Mouse (Mus musculus): Measurements from ENCODE around the gene Sirt4. TPM values are rescaled to one million over a fixed set of nuclear protein-coding genes. Genes with fewer than 3 reads are reported as not detected.
"Not testable (repeated sequence)": the region's sequence is repeated elsewhere in the genome, so short reads cannot be mapped to it uniquely, and the experiment has no call there.

Sirt4 gene
- polyA plus RNA-seq, 1 experiment from 2014 or later: 14.5 TPM

DNA sequence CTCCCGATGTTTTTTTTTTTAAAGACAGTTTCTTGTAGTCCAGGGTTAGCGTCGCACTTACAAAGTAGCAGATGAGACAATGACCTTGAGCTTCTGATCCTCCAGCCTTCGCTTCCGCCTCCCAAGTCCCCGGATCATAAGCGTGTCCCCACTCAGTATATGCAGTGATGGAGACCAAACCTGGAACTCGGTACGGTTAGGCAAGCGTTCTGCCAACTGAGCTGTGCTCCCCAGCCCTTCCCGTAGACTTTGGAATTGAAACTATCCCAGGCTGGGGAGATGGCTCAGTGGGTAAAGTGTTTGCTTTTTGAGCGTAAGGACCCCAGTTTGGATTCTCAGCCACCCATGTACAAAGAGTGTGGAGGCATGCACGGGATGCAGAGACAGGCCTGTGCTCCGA lies 28.7 kb upstream of the Sirt4 start:
- WGBS: 98% methylated on average over 14 of the region's 14 CpGs
- H3K9me3 ChIP-seq: no peaks in the 10 kb centered on the region
- 0 out of 2 replicates have a peak overlapping the region, but pooled peaks have one; percentile 4 for H3K27ac ChIP-seq (replicated peaks)
- DNase-seq (ENCODE audit: low spot score): no peak
- H3K36me3 ChIP-seq (replicated peaks): peaks cover 47% of the 10 kb centered on the region
- H3K27me3 ChIP-seq (replicated peaks; ENCODE audit: low read depth, poor library complexity, severe bottlenecking): no peaks in the 10 kb centered on the region
- H3K4me1 ChIP-seq: peaks cover 64% of the 10 kb centered on the region
- no peak overlapping the region for H3K4me3 ChIP-seq

GRCm38 (mm10) chr5:115512375-115512774 lies 27.9 kb upstream of the Sirt4 start:
- peaks cover 73% of the 10 kb centered on the region for H3K4me1 ChIP-seq
- no peaks in the 10 kb centered on the region for H3K9me3 ChIP-seq
- no peak overlapping the region for H3K27ac ChIP-seq (replicated peaks)
- WGBS: 92% methylated on average over 7 of the region's 7 CpGs
- H3K36me3 ChIP-seq (replicated peaks): peaks cover 41% of the 10 kb centered on the region
- no peaks in the 10 kb centered on the region for H3K27me3 ChIP-seq (replicated peaks; ENCODE audit: low read depth, poor library complexity, severe bottlenecking)
- DNase-seq (ENCODE audit: low spot score): no peak
- H3K4me3 ChIP-seq: no peak overlapping the region

DNA sequence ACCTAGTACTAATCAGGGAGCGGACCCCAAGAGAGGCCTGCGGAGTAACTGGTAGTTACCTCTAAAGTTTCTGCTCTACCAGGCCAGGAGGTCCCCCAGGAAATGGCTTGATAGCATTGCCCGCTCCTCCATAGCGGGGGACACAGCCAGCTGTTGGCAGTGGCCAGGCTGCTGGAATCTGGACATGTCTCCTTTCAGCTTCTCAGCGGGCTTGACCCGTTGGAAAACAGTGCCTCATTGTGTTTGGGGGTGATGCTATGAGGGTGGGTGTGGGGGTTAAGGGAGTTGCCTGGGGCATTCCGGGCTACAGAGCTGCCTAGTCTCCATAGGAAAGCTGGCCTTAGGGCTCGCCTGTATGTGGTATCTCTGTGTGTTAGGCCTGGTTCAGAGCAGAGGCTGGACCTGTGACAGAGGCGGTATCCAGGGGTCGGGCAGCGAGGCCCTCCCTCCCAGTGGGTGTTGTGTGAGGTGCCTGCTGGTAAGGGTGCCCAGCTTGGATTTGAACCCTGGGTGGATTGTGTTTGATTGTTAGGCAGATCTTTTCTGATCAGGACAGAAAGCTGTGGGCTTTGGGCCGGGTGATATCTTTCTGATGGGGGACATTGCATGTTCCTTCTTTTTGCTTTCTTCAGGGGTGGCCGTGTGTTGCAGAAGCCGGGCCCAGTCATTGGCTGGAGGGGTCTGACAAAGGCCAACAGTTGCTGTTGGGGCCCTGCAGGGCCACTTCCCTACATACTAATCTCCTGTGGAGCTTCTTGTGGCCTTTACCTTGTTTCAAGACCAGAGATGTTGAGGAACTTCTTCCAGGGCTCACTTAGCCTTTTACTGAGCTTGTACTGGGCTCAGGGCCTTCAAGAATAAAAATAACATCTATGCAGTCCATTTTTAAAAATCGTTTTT lies 25.5 kb upstream of the Sirt4 start:
- 51% methylated on average over 15 of the region's 15 CpGs for WGBS
- H3K27me3 ChIP-seq (replicated peaks; ENCODE audit: low read depth, poor library complexity, severe bottlenecking): no peaks in the 10 kb centered on the region
- H3K36me3 ChIP-seq (replicated peaks): peaks cover 23% of the 10 kb centered on the region
- H3K27ac ChIP-seq (replicated peaks): peak overlapping the region; percentile 32
- H3K4me3 ChIP-seq: peak overlapping the region; percentile 91
- peak; percentile 49 for DNase-seq (ENCODE audit: low spot score)
- H3K4me1 ChIP-seq: peaks cover 70% of the 10 kb centered on the region
- H3K9me3 ChIP-seq: no peaks in the 10 kb centered on the region

DNA sequence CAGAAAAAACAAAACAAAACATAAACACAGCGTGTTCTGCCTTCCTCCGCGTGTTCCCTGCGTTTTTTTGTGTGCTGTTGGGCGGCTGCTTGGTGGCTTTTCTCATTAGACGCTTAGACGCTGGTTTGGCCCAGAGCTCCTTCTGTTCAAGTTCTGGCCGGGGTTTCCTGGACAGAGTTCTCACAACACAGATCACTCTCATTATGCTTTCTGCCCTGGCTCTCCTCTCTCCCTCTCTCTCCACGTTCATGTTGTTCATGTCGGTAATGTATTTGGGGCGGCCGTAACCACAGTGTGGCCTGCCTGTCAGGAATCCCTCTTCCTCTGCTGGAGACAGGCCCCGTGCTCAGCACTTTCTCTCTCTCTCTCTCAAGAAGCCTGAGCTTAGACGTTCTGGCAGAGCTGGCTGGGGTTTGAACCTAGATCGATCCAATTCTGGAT lies 24.8 kb upstream of the Sirt4 start:
- no peak for DNase-seq (ENCODE audit: low spot score)
- peak overlapping the region; percentile 91 for H3K4me3 ChIP-seq
- no peaks in the 10 kb centered on the region for H3K27me3 ChIP-seq (replicated peaks; ENCODE audit: low read depth, poor library complexity, severe bottlenecking)
- peaks cover 23% of the 10 kb centered on the region for H3K36me3 ChIP-seq (replicated peaks)
- peak overlapping the region; percentile 32; the same call in 1 of the 2 replicates for H3K27ac ChIP-seq (replicated peaks)
- 32% methylated on average over 15 of the region's 15 CpGs for WGBS
- no peaks in the 10 kb centered on the region for H3K9me3 ChIP-seq
- peaks cover 63% of the 10 kb centered on the region for H3K4me1 ChIP-seq

DNA sequence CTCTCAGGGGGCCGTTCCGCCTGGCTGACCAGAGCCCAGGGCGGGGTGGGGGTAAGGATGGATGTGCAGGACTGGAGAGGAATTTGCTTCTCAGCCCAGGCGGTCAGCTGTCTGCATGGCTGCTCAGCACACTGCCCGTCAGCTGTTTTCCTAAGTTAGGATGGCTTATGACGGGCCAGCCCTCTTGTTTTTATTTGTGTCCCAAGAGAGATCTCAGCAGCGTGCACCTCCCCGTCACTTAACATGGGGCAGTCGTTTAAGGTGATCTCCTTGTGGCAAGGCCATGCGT lies 24.3 kb upstream of the Sirt4 start:
- H3K36me3 ChIP-seq (replicated peaks): peaks cover 23% of the 10 kb centered on the region
- WGBS: 12% methylated on average over 10 of the region's 10 CpGs
- H3K4me3 ChIP-seq: peak overlapping the region; percentile 91
- H3K9me3 ChIP-seq: no peaks in the 10 kb centered on the region
- peaks cover 58% of the 10 kb centered on the region for H3K4me1 ChIP-seq
- H3K27me3 ChIP-seq (replicated peaks; ENCODE audit: low read depth, poor library complexity, severe bottlenecking): no peaks in the 10 kb centered on the region
- peak; percentile 64 for DNase-seq (ENCODE audit: low spot score)
- peak overlapping the region; percentile 90; the same call in 1 of the 2 replicates for H3K27ac ChIP-seq (replicated peaks)

GRCm38 (mm10) chr5:115507981-115508858 lies 23.7 kb upstream of the Sirt4 start:
- WGBS: 41% methylated on average over 18 of the region's 18 CpGs
- peaks cover 54% of the 10 kb centered on the region for H3K4me1 ChIP-seq
- peaks cover 18% of the 10 kb centered on the region for H3K36me3 ChIP-seq (replicated peaks)
- DNase-seq (ENCODE audit: low spot score): no peak
- H3K9me3 ChIP-seq: no peaks in the 10 kb centered on the region
- peak overlapping the region; percentile 91 for H3K4me3 ChIP-seq
- no peaks in the 10 kb centered on the region for H3K27me3 ChIP-seq (replicated peaks; ENCODE audit: low read depth, poor library complexity, severe bottlenecking)
- H3K27ac ChIP-seq (replicated peaks): peak overlapping the region; percentile 90

DNA sequence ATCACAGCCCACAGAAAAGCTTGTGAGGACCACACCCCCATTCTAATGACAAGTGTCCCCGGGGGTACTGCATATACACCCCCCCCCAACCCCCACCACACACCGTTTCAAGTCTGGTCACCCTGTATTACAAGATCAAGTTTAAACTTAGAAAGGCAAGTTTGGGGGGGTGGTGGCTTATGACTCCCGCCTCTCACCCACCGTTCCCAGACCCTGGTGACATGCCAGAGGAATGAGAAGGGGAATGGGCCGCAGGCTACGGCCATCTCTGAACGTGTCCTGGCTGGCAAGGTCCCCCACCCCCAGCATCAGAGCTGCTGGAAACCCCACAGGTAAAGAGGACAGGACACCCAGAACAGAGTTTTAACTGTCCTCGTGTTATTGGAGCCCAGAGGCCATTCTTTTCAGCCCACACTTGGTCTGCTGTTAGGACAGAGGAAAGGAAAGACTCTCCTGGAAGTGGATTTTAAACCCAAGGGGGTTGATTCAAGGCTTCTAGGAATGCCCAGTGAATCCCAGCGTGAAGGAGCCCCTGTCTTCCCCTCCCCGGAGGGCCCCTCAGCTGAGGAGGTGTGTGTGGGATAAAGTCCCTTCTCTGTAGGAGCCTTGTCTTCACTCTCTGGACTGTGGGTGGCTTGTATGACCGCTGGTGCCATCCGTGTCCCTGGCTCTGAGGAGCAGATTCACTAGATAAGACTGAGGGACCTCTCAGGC lies 22.9 kb upstream of the Sirt4 start:
- Histone ChIP-seq H3K36me3 (replicated peaks) (peaks cover 10% of the 10 kb centered on the region), H3K4me3 (peak overlapping the region; percentile 91), H3K9me3 (no peaks in the 10 kb centered on the region), H3K4me1 (peaks cover 55% of the 10 kb centered on the region), H3K27me3 (replicated peaks; ENCODE audit: low read depth, poor library complexity, severe bottlenecking) (no peaks in the 10 kb centered on the region), H3K27ac (replicated peaks) (peak overlapping the region; percentile 90)
- WGBS: 16% methylated on average over 12 of the region's 12 CpGs
- peak; percentile 41 for DNase-seq (ENCODE audit: low spot score)

DNA sequence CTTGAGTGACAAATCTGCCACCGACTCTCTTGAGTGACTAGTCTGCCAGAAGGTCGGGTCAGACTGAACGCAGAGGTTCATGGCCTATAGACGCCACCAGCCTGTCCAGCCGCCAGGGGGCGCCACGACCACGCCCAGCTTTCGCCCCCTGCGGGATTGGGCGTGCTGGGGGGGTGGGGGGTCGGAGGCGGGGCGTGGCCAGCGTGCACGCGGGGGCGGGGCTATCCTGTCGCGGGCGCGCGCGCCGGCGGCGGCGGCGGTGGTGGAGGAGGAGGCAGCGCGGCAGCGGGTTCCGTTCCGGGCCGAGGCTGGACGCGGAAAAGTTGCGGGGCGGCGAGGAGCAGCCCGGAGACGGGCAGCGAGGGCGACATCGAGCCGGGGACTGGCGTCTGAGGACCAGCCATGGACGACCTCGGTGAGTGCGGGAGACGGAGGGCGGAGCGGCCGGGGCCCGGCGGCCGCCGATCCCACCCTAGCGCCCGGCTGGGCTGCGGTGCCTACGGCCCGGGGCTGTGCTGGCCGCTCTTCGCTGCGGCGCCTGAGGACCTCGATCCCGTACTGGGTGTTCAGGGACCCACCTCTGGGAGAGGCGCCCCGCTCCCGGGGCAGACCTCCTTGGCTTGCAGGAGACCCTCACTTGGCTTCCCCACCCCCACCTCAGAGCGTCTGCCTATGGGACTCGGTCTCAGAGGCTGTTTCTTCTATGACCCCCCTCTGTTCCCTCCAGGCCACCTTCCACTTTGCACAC lies 22.1 kb upstream of the Sirt4 start, which contains the start of gene Pxn:
TSS of gene Pxn (plus strand) at position 223 of the 748 bp plus-strand sequence.
- Histone ChIP-seq H3K27ac (replicated peaks) (peak within 1 kb of the TSS; percentile 90), H3K27me3 (replicated peaks; ENCODE audit: low read depth, poor library complexity, severe bottlenecking) (no peaks in the 10 kb centered on the region), H3K4me3 (peak within 1 kb of the TSS; percentile 91), H3K9me3 (no peaks in the 10 kb centered on the region), H3K36me3 (replicated peaks) (0 out of 2 replicates have a peak, but pooled peaks cover 3% of the 10 kb centered on the region), H3K4me1 (peaks cover 47% of the 10 kb centered on the region)
- DNase-seq (ENCODE audit: low spot score): peak; percentile 97
- WGBS: under 1% methylated on average over 73 of the region's 74 CpGs

DNA sequence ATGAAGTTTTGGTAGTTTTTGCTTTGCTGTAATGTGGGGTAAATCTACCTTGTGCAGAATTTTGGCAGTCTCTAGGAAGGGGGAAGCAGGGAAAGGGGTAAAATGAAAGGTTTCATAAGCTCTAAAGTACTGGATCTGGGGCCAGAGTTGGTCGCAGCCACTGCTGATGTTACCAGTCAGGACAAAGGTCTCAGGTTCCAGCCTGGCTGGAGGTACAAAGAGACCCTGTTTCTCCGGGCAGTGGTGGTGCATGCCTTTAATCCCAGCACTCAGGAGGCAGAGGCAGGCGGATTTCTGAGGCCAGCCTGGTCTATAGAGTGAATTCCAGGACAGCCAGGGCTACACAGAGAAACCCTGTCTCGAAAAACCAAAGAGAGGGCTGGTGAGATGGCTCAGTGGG lies 21.1 kb upstream of the Sirt4 start:
- not testable (repeated sequence) for DNase-seq (ENCODE audit: low spot score); H3K27me3 ChIP-seq (replicated peaks; ENCODE audit: low read depth, poor library complexity, severe bottlenecking); H3K9me3 ChIP-seq; H3K36me3 ChIP-seq (replicated peaks); H3K27ac ChIP-seq (replicated peaks); H3K4me3 ChIP-seq
- H3K4me1 ChIP-seq: peaks cover 46% of the 10 kb centered on the region
- WGBS: 75% methylated on average over 4 of the region's 4 CpGs

DNA sequence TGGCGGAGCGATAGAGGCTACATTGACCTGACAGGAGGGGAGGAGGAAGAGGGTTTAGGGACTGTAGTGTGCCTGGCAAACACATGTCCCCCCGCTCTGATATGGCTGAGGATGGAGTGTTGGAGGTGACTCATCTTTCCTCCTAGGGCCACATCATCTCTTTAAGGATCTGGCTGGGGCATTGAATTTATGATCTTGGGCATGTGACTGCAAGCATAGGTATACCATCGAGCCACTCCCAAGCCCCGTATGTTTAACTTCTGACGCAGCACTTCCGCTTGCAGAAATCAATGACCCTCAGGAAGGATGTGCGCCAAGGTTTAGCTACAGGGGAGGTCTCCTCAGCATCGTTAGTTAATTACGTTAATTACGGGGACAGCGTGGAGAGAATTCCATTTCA lies 18.5 kb upstream of the Sirt4 start:
- no peaks in the 10 kb centered on the region for H3K36me3 ChIP-seq (replicated peaks)
- H3K27me3 ChIP-seq (replicated peaks; ENCODE audit: low read depth, poor library complexity, severe bottlenecking): no peaks in the 10 kb centered on the region
- no peak for DNase-seq (ENCODE audit: low spot score)
- H3K27ac ChIP-seq (replicated peaks): no peak overlapping the region
- H3K4me1 ChIP-seq: peaks cover 22% of the 10 kb centered on the region
- 61% methylated on average over 12 of the region's 12 CpGs for WGBS
- H3K4me3 ChIP-seq: no peak overlapping the region
- no peaks in the 10 kb centered on the region for H3K9me3 ChIP-seq

DNA sequence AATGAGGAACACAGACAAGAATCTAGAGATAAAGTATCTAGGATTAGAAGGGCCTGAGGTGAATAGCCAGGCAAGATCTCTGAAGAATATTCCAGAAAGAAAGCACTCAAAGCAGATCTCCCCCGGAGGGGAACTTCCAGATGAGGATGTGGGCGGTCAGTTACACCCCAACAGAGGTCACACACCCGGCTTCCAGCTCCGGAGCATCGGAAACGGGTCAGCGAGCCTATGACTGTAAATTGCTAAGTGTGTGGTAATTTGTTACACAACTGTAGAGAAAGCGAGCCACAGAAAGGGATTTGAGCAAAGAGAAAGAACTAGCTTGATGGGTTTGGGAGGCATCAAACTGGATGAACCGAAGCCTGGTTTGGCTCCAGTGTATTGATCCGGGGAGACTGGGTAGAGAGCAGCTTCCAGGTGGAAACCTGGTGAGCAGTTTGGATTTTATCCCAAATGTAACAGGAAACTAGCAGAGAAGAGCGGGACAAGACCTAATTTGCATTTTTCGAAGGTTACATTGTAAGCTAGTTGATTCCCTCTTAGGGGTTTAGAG lies 15.9 kb upstream of the Sirt4 start:
- H3K9me3 ChIP-seq: no peaks in the 10 kb centered on the region
- DNase-seq (ENCODE audit: low spot score): no peak
- H3K27me3 ChIP-seq (replicated peaks; ENCODE audit: low read depth, poor library complexity, severe bottlenecking): no peaks in the 10 kb centered on the region
- H3K36me3 ChIP-seq (replicated peaks): no peaks in the 10 kb centered on the region
- 88% methylated on average over 12 of the region's 12 CpGs for WGBS
- 0 out of 2 replicates have a peak, but pooled peaks cover 5% of the 10 kb centered on the region for H3K4me1 ChIP-seq
- no peak overlapping the region for H3K4me3 ChIP-seq
- no peak overlapping the region for H3K27ac ChIP-seq (replicated peaks)
